Mouse (Mus musculus) ES-Bruce4 (cell line): ENCODE results near the gene Vgll4. TPM values are rescaled to one million over a fixed set of nuclear protein-coding genes. Genes with fewer than 3 reads are reported as not detected.

Experiments used
- H3K27ac ChIP-seq: 2 replicates; pipeline ENCODE4 v1.5.1; 2012; ENCODE audit warnings: low read length, inconsistent platforms; ENCODE audit not compliant: insufficient read depth
- H3K27me3 ChIP-seq: 2 replicates; pipeline ENCODE4 v1.6.1; 2012; ENCODE audit warnings: mild to moderate bottlenecking, low read length, inconsistent platforms; ENCODE audit not compliant: control insufficient read depth, poor library complexity, insufficient read depth, severe bottlenecking
- H3K36me3 ChIP-seq: 2 replicates; pipeline ENCODE4 v1.6.1; 2012; ENCODE audit warnings: inconsistent platforms, mild to moderate bottlenecking, low read length, moderate library complexity; ENCODE audit not compliant: control insufficient read depth, poor library complexity, insufficient read depth, severe bottlenecking
- H3K4me1 ChIP-seq: one replicate; pipeline ENCODE4 v1.8.1; 2011; ENCODE audit warnings: low read length; ENCODE audit not compliant: control insufficient read depth, insufficient read depth
- H3K4me3 ChIP-seq: 2 replicates; pipeline ENCODE4 v1.5.1; 2011; ENCODE audit warnings: low read depth, mild to moderate bottlenecking, low read length
- H3K9ac ChIP-seq: 2 replicates; pipeline ENCODE4 v1.6.1; 2012; ENCODE audit warnings: low read depth, mild to moderate bottlenecking, inconsistent platforms; ENCODE audit not compliant: poor library complexity, severe bottlenecking
- H3K9me3 ChIP-seq: replicated peaks from 2 replicates; pipeline ENCODE4 v1.6.1; 2012; ENCODE audit warnings: mild to moderate bottlenecking, low read length, inconsistent platforms; ENCODE audit not compliant: control insufficient read depth, poor library complexity, insufficient read depth, severe bottlenecking
- CTCF ChIP-seq: IDR thresholded peaks from one replicate; pipeline ENCODE4 v1.8.1; 2011; ENCODE audit warnings: low read depth, low read length
- EP300 ChIP-seq: IDR thresholded peaks from 2 replicates; pipeline ENCODE4 v1.6.1; 2011; ENCODE audit warnings: low read depth, low read length; ENCODE audit not compliant: insufficient read depth
- POLR2A ChIP-seq: IDR thresholded peaks from one replicate; pipeline ENCODE4 v1.8.1; 2011; ENCODE audit warnings: low read length; ENCODE audit not compliant: insufficient read depth
- polyA plus RNA-seq: library from polyadenylated mRNA; stranded (reverse); fragments of >200 nt; gene quantifications from 2 replicates; pipeline ENCODE4 v1.2.4, GENCODE M21; 2011; ENCODE audit warnings: low read depth; ENCODE audit not compliant: missing spikeins, insufficient read depth, insufficient read length

The Vgll4 gene
- polyA plus RNA-seq, 1 experiment = 37.3 TPM

GRCm38 (mm10) chr6:114932116-114932500, 37.7 kb downstream of the Vgll4 start:
- no peak overlapping the region for H3K4me3 ChIP-seq
- no peaks in the 10 kb centered on the region for H3K36me3 ChIP-seq
- TF ChIP-seq POLR2A (no peak), EP300 (no peak), CTCF (no peak)
- no peak overlapping the region for H3K27ac ChIP-seq
- no peak overlapping the region for H3K9ac ChIP-seq
- no peaks in the 10 kb centered on the region for H3K4me1 ChIP-seq
- H3K27me3 ChIP-seq = no peaks in the 10 kb centered on the region
- H3K9me3 ChIP-seq = no peaks in the 10 kb centered on the region

- Histone ChIP-seq H3K36me3 (no peaks in the 10 kb centered on the region), H3K27ac (no peak overlapping the region), H3K9me3 (peaks cover 2% of the 10 kb centered on the region; the same call in 1 of the 2 replicates), H3K4me3 (no peak overlapping the region), H3K27me3 (no peaks in the 10 kb centered on the region), H3K4me1 (no peaks in the 10 kb centered on the region), H3K9ac (no peak overlapping the region)
- TF ChIP-seq CTCF (no peak), POLR2A (no peak), EP300 (no peak)
Measured at GRCm38 (mm10) chr6:114931212-114932115, 38.3 kb downstream of the Vgll4 start.

- H3K36me3 ChIP-seq = no peaks in the 10 kb centered on the region
- no peak overlapping the region for H3K4me3 ChIP-seq
- H3K9ac ChIP-seq = no peak overlapping the region
- no peak overlapping the region for H3K27ac ChIP-seq
- TF ChIP-seq CTCF (no peak), EP300 (no peak), POLR2A (no peak)
- no peaks in the 10 kb centered on the region for H3K4me1 ChIP-seq
- no peaks in the 10 kb centered on the region for H3K27me3 ChIP-seq
- H3K9me3 ChIP-seq = peaks cover 2% of the 10 kb centered on the region; the same call in 1 of the 2 replicates
Measured at GRCm38 (mm10) chr6:114930646-114931045, 39.1 kb downstream of the Vgll4 start.

- Histone ChIP-seq H3K9me3 (peaks cover 2% of the 10 kb centered on the region; the same call in 1 of the 2 replicates), H3K4me3 (no peak overlapping the region), H3K27ac (no peak overlapping the region), H3K9ac (no peak overlapping the region), H3K36me3 (no peaks in the 10 kb centered on the region), H3K27me3 (no peaks in the 10 kb centered on the region), H3K4me1 (no peaks in the 10 kb centered on the region)
- no peak for TF ChIP-seq POLR2A
- no peak for TF ChIP-seq CTCF
- no peak for TF ChIP-seq EP300
Measured at GRCm38 (mm10) chr6:114930038-114930591, 39.7 kb downstream of the Vgll4 start.

GRCm38 (mm10) chr6:114929346-114929745, 40.4 kb downstream of the Vgll4 start:
- Histone ChIP-seq H3K4me1 (no peaks in the 10 kb centered on the region), H3K4me3 (no peak overlapping the region), H3K9me3 (peaks cover 2% of the 10 kb centered on the region; the same call in 1 of the 2 replicates), H3K36me3 (no peaks in the 10 kb centered on the region), H3K9ac (no peak overlapping the region), H3K27me3 (no peaks in the 10 kb centered on the region), H3K27ac (no peak overlapping the region)
- TF ChIP-seq POLR2A (no peak), CTCF (peak; percentile 35), EP300 (no peak)

- H3K4me3 ChIP-seq = no peak overlapping the region
- no peak overlapping the region for H3K9ac ChIP-seq
- H3K9me3 ChIP-seq = peaks cover 2% of the 10 kb centered on the region; the same call in 1 of the 2 replicates
- H3K27ac ChIP-seq = no peak overlapping the region
- TF ChIP-seq CTCF = peak; percentile 83
- no peak for TF ChIP-seq POLR2A
- TF ChIP-seq EP300 = no peak
- H3K4me1 ChIP-seq = no peaks in the 10 kb centered on the region
- no peaks in the 10 kb centered on the region for H3K36me3 ChIP-seq
- no peaks in the 10 kb centered on the region for H3K27me3 ChIP-seq
Measured at GRCm38 (mm10) chr6:114928462-114928861, 41.3 kb downstream of the Vgll4 start.
